Mouse (Mus musculus): ENCODE data around the gene Lipe.

DNA sequence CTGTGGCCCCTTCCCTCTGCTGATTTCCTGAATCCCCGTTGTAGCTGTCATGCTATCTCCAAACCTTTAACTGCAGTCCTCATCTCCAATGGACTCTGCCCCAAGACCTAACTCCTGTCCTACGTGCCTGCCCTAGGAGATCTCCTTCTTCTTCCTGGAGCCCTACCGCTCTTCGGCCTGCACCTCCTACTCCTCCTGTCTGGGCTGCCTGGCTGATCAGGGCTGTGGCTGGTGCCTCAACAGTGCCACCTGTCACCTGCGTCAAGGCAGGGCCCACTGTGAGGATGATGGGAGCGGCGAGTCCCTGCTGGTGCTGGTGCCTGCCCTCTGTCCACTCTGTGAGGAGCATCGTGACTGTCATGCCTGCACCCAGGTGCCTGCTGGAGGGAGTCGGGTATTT, 59.2 kb downstream of the Lipe start:
- TF ChIP-seq CTCF (IDR thresholded peaks at IDR 0.05; ENCODE audit: low read depth) (no peak), EP300 (optimal IDR thresholded peaks at IDR 0.05) (no peak)
